Mouse (Mus musculus): ENCODE results near the gene C1ql3. TPM values are rescaled to one million over a fixed set of nuclear protein-coding genes. Genes with fewer than 3 reads are reported as not detected.

Gene C1ql3
- polyA plus RNA-seq, 1 experiment, result not detected

GRCm38 (mm10) chr2:13010460-13011341 lies 905 bp downstream of the C1ql3 start:
- no peak overlapping the region for H3K4me3 ChIP-seq (replicated peaks; ENCODE audit: control insufficient read depth, low read depth, low read length)
- WGBS, result 2% methylated on average over 74 of the region's 75 CpGs
- no peak for TF ChIP-seq POLR2A (IDR thresholded peaks at IDR 0.05; ENCODE audit: borderline replicate concordance, control insufficient read depth, low read depth, low read length)
- no peak for TF ChIP-seq CTCF (IDR thresholded peaks at IDR 0.05; ENCODE audit: control insufficient read depth, insufficient read depth, low read length)

GRCm38 (mm10) chr2:13010030-13010459 lies 1.6 kb downstream of the C1ql3 start:
- Histone ChIP-seq H3K27ac (ENCODE audit: control insufficient read depth, insufficient read depth, low read depth, low read length, poor library complexity) (no peak overlapping the region), H3K4me1 (ENCODE audit: control insufficient read depth, insufficient read depth, low read length) (no peaks in the 10 kb centered on the region), H3K4me3 (replicated peaks; ENCODE audit: control insufficient read depth, low read depth, low read length) (no peak overlapping the region)
- 4% methylated on average over 31 of the region's 31 CpGs for WGBS
- TF ChIP-seq POLR2A (IDR thresholded peaks at IDR 0.05; ENCODE audit: borderline replicate concordance, control insufficient read depth, low read depth, low read length), result no peak
- TF ChIP-seq CTCF (IDR thresholded peaks at IDR 0.05; ENCODE audit: control insufficient read depth, insufficient read depth, low read length), result no peak

More at GRCm38 (mm10) chr2:13010460-13011341, 905 bp downstream of the C1ql3 start:
- Histone ChIP-seq H3K27ac (ENCODE audit: control insufficient read depth, insufficient read depth, low read depth, low read length, poor library complexity) (no peak overlapping the region), H3K4me1 (ENCODE audit: control insufficient read depth, insufficient read depth, low read length) (no peaks in the 10 kb centered on the region)

GRCm38 (mm10) chr2:13009261-13009972 lies 2.2 kb downstream of the C1ql3 start:
- no peak overlapping the region for H3K4me3 ChIP-seq (replicated peaks; ENCODE audit: control insufficient read depth, low read depth, low read length)
- TF ChIP-seq POLR2A (IDR thresholded peaks at IDR 0.05; ENCODE audit: borderline replicate concordance, control insufficient read depth, low read depth, low read length), result no peak
- no peak for TF ChIP-seq CTCF (IDR thresholded peaks at IDR 0.05; ENCODE audit: control insufficient read depth, insufficient read depth, low read length)
- H3K4me1 ChIP-seq (ENCODE audit: control insufficient read depth, insufficient read depth, low read length), result no peaks in the 10 kb centered on the region
- 32% methylated on average over 18 of the region's 18 CpGs for WGBS
- H3K27ac ChIP-seq (ENCODE audit: control insufficient read depth, insufficient read depth, low read depth, low read length, poor library complexity), result no peak overlapping the region

DNA sequence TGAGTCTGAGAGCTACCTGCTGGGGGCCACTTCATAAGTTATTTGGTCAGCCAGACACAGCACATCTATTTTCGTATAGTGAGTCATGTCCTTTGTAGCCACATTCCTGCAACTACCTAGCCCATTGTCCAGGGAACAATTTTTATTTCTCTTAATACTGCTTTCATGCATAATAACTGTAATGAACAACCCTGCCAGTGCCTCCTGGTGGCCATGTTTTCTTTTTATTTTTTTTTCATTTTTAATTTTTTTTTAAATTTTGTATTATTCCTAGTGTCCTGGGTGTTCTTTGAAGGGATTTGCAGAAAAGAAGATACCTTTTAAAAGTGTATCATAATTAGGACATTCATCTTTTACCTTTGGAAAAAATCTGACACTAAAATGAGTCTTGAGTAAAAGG lies 3.2 kb downstream of the C1ql3 start:
- 60% methylated on average over 1 of the region's 1 CpGs for WGBS
- no peak overlapping the region for H3K4me3 ChIP-seq (replicated peaks; ENCODE audit: control insufficient read depth, low read depth, low read length)
- H3K27ac ChIP-seq (ENCODE audit: control insufficient read depth, insufficient read depth, low read depth, low read length, poor library complexity), result no peak overlapping the region
- no peaks in the 10 kb centered on the region for H3K4me1 ChIP-seq (ENCODE audit: control insufficient read depth, insufficient read depth, low read length)
- TF ChIP-seq POLR2A (IDR thresholded peaks at IDR 0.05; ENCODE audit: borderline replicate concordance, control insufficient read depth, low read depth, low read length) (no peak), CTCF (IDR thresholded peaks at IDR 0.05; ENCODE audit: control insufficient read depth, insufficient read depth, low read length) (no peak)

DNA sequence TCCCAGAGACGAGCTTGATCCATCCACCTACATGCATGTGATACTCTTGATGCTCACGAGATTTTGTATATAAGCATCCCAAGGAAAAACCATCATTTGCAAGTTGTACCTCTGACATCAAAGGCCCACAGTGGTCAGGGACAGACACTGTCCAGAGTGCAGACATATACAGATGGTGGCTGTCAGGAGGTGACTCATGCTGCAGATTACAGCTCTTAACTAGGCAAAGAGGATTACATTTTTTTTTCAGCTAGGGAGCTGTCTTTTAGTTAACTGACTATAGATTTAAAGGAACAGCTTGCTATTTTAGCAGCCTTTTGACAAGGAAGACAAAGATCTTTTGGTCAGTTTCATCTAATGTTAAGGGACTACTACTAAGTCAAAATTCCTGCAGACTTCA lies 11.6 kb downstream of the C1ql3 start:
- Histone ChIP-seq H3K27ac (ENCODE audit: control insufficient read depth, insufficient read depth, low read depth, low read length, poor library complexity) (no peak overlapping the region), H3K4me1 (ENCODE audit: control insufficient read depth, insufficient read depth, low read length) (no peaks in the 10 kb centered on the region), H3K4me3 (replicated peaks; ENCODE audit: control insufficient read depth, low read depth, low read length) (no peak overlapping the region)
- TF ChIP-seq CTCF (IDR thresholded peaks at IDR 0.05; ENCODE audit: control insufficient read depth, insufficient read depth, low read length) (no peak), POLR2A (IDR thresholded peaks at IDR 0.05; ENCODE audit: borderline replicate concordance, control insufficient read depth, low read depth, low read length) (no peak)
- 64% methylated on average over 2 of the region's 2 CpGs for WGBS

GRCm38 (mm10) chr2:12984901-12985732 lies 26.5 kb downstream of the C1ql3 start:
- 82% methylated on average over 4 of the region's 4 CpGs for WGBS
- Histone ChIP-seq H3K4me3 (replicated peaks; ENCODE audit: control insufficient read depth, low read depth, low read length) (no peak overlapping the region), H3K4me1 (ENCODE audit: control insufficient read depth, insufficient read depth, low read length) (no peaks in the 10 kb centered on the region), H3K27ac (ENCODE audit: control insufficient read depth, insufficient read depth, low read depth, low read length, poor library complexity) (no peak overlapping the region)
- TF ChIP-seq POLR2A (IDR thresholded peaks at IDR 0.05; ENCODE audit: borderline replicate concordance, control insufficient read depth, low read depth, low read length) (no peak), CTCF (IDR thresholded peaks at IDR 0.05; ENCODE audit: control insufficient read depth, insufficient read depth, low read length) (no peak)

- no peaks in the 10 kb centered on the region for H3K4me1 ChIP-seq (ENCODE audit: control insufficient read depth, insufficient read depth, low read length)
- WGBS, result 78% methylated on average over 4 of the region's 4 CpGs
- TF ChIP-seq CTCF (IDR thresholded peaks at IDR 0.05; ENCODE audit: control insufficient read depth, insufficient read depth, low read length) (no peak), POLR2A (IDR thresholded peaks at IDR 0.05; ENCODE audit: borderline replicate concordance, control insufficient read depth, low read depth, low read length) (no peak)
- no peak overlapping the region for H3K27ac ChIP-seq (ENCODE audit: control insufficient read depth, insufficient read depth, low read depth, low read length, poor library complexity)
- no peak overlapping the region for H3K4me3 ChIP-seq (replicated peaks; ENCODE audit: control insufficient read depth, low read depth, low read length)
Measured at GRCm38 (mm10) chr2:12978771-12979170, 32.8 kb downstream of the C1ql3 start.
